ENCODE assay signal across 7 mouse cellular contexts in genomic region chr2:5943071-5943470, GRCm38 (mm10). TPM values are rescaled to one million over a fixed set of nuclear protein-coding genes. Genes with fewer than 3 reads are reported as not detected.
DNase-seq lines count a peak whose midpoint lies in the region; ATAC-seq and TF ChIP-seq lines count a peak whose summit lies in the region.

No protein-coding gene starts in this region.

- no peak for TF ChIP-seq CTCF in stomach, postnatal 0 days (IDR thresholded peaks at IDR 0.05; ENCODE audit: low read depth)

- no peaks in the 10 kb centered on the region for H3K9me3 ChIP-seq in lung, embryonic 15.5 days
- H3K9me3 ChIP-seq in forebrain, embryonic 16.5 days (ENCODE audit: control insufficient read depth, low read length), result no peaks in the 10 kb centered on the region
- H3K9me3 ChIP-seq in liver, embryonic 12.5 days (replicated peaks), result no peaks in the 10 kb centered on the region
- no peaks in the 10 kb centered on the region for H3K9me3 ChIP-seq in stomach, postnatal 0 days (ENCODE audit: control insufficient read depth, low read length)

- no peaks in the 10 kb centered on the region for H3K4me1 ChIP-seq in lung, embryonic 15.5 days
- peaks cover 4% of the 10 kb centered on the region; the same call in 1 of the 2 replicates for H3K4me1 ChIP-seq in forebrain, embryonic 16.5 days (replicated peaks; ENCODE audit: control insufficient read depth, insufficient read depth, low read length)
- H3K4me1 ChIP-seq in liver, embryonic 12.5 days, result peaks cover 72% of the 10 kb centered on the region
- no peaks in the 10 kb centered on the region for H3K4me1 ChIP-seq in stomach, postnatal 0 days (replicated peaks; ENCODE audit: control insufficient read depth, insufficient read depth)

- TF ChIP-seq EP300 in stomach, postnatal 0 days (optimal IDR thresholded peaks at IDR 0.05), result no peak

- DNase-seq in lung, postnatal 25 days (ENCODE audit: low spot score), result no peak
- no peak for DNase-seq in stomach, postnatal 0 days (ENCODE audit: low spot score)
- DNase-seq in right cerebral cortex, adult 2 months (ENCODE audit: low spot score in 2 of 2), result no peak

- no peaks in the 10 kb centered on the region for H3K27me3 ChIP-seq in lung, embryonic 15.5 days
- no peaks in the 10 kb centered on the region for H3K27me3 ChIP-seq in forebrain, embryonic 16.5 days (replicated peaks; ENCODE audit: control insufficient read depth, insufficient read depth, low read length)
- H3K27me3 ChIP-seq in liver, embryonic 12.5 days (replicated peaks), result no peaks in the 10 kb centered on the region
- H3K27me3 ChIP-seq in stomach, postnatal 0 days (ENCODE audit: control insufficient read depth, insufficient read depth, low read length), result no peaks in the 10 kb centered on the region

- 36% methylated on average over 4 of the region's 4 CpGs for WGBS in lung, embryonic 15.5 days
- 37% methylated on average over 4 of the region's 4 CpGs for WGBS in forebrain, embryonic 16.5 days
- WGBS in liver, embryonic 12.5 days (ENCODE audit: insufficient replicate concordance), result 35% methylated on average over 4 of the region's 4 CpGs
- WGBS in stomach, postnatal 0 days, result 38% methylated on average over 4 of the region's 4 CpGs

- no peaks in the 10 kb centered on the region for H3K36me3 ChIP-seq in lung, embryonic 15.5 days
- H3K36me3 ChIP-seq in forebrain, embryonic 16.5 days (ENCODE audit: control insufficient read depth, insufficient read depth), result no peaks in the 10 kb centered on the region
- no peaks in the 10 kb centered on the region for H3K36me3 ChIP-seq in liver, embryonic 12.5 days
- H3K36me3 ChIP-seq in stomach, postnatal 0 days (ENCODE audit: control insufficient read depth, insufficient read depth, low read length), result no peaks in the 10 kb centered on the region

- H3K9ac ChIP-seq in lung, embryonic 15.5 days, result peak overlapping the region; percentile 56; the same call in 1 of the 2 replicates
- peak overlapping the region; percentile 62 for H3K9ac ChIP-seq in forebrain, embryonic 16.5 days (replicated peaks; ENCODE audit: low read depth, low read length)
- H3K9ac ChIP-seq in liver, embryonic 12.5 days, result peak overlapping the region; percentile 73
- peak overlapping the region; percentile 74; the same call in 1 of the 2 replicates for H3K9ac ChIP-seq in stomach, postnatal 0 days (ENCODE audit: low read length)

- H3K4me3 ChIP-seq in lung, embryonic 15.5 days, result peak overlapping the region; percentile 53
- peak overlapping the region; percentile 50 for H3K4me3 ChIP-seq in forebrain, embryonic 16.5 days (replicated peaks; ENCODE audit: low read length)
- H3K4me3 ChIP-seq in liver, embryonic 12.5 days, result peak overlapping the region; percentile 69
- peak overlapping the region; percentile 58 for H3K4me3 ChIP-seq in stomach, postnatal 0 days (ENCODE audit: low read depth, low read length)

- no peak for ATAC-seq in lung, embryonic 15.5 days (ENCODE audit: borderline replicate concordance, extremely low read depth, low FRiP score, low TSS enrichment)
- ATAC-seq in forebrain, embryonic 16.5 days, result peak; percentile 13; the same call in 1 of the 2 replicates
- no peak for ATAC-seq in liver, embryonic 12.5 days
- no peak for ATAC-seq in stomach, postnatal 0 days (ENCODE audit: low FRiP score, low TSS enrichment)
- ATAC-seq in megakaryocyte progenitor cell, adult 5-6 weeks (replicated peaks; ENCODE audit: poor library complexity), result no peak

- peak overlapping the region; percentile 93 for H3K4me2 ChIP-seq in lung, embryonic 15.5 days
- peak overlapping the region; percentile 62 for H3K4me2 ChIP-seq in forebrain, embryonic 16.5 days (ENCODE audit: low read length)
- peak overlapping the region; percentile 94 for H3K4me2 ChIP-seq in liver, embryonic 12.5 days
- peak overlapping the region; percentile 88 for H3K4me2 ChIP-seq in stomach, postnatal 0 days (replicated peaks; ENCODE audit: low read depth)

- H3K27ac ChIP-seq in lung, embryonic 15.5 days, result no peak overlapping the region
- no peak overlapping the region for H3K27ac ChIP-seq in forebrain, embryonic 16.5 days (ENCODE audit: low read length)
- H3K27ac ChIP-seq in liver, embryonic 12.5 days, result peak overlapping the region; percentile 41; the same call in 1 of the 2 replicates
- H3K27ac ChIP-seq in stomach, postnatal 0 days (replicated peaks), result no peak overlapping the region

RNA-seq across cellular contexts. Expression of gene Dhtkd1, which starts 0.5 kb away (rescaled TPM):
- polyA plus RNA-seq in lung, embryonic 15.5 days (2015; fragmentation: Nextera tagmentation; extraction: Ambion mirVana), result 3.0 and 3.2 TPM in 2 replicates
- polyA plus RNA-seq in forebrain, embryonic 16.5 days (2015; fragmentation: Nextera tagmentation; extraction: Ambion mirVana), result 4.8 and 7.6 TPM in 2 replicates
- 2.3 and 3.1 TPM in 2 replicates for polyA plus RNA-seq in liver, embryonic 12.5 days (2016; fragmentation: Nextera tagmentation; extraction: Ambion mirVana)
- 0.65 TPM in 2 replicates for polyA plus RNA-seq in stomach, postnatal 0 days (2015; fragmentation: Nextera tagmentation; extraction: Ambion mirVana)
- 0.32 and 0.90 TPM in 2 replicates for total RNA-seq in megakaryocyte progenitor cell, adult 5-6 weeks (2015)
- total RNA-seq in megakaryocyte progenitor cell, adult 5-6 weeks (2017), result 0.64 and 0.67 TPM in 2 replicates

RNA-seq across cellular contexts. Expression of gene Upf2, which starts 8.2 kb away (rescaled TPM):
- polyA plus RNA-seq in lung, embryonic 15.5 days (2015; fragmentation: Nextera tagmentation; extraction: Ambion mirVana), result 7.6 and 9.0 TPM in 2 replicates
- polyA plus RNA-seq in forebrain, embryonic 16.5 days (2015; fragmentation: Nextera tagmentation; extraction: Ambion mirVana), result 8.9 and 9.4 TPM in 2 replicates
- polyA plus RNA-seq in liver, embryonic 12.5 days (2016; fragmentation: Nextera tagmentation; extraction: Ambion mirVana), result 6.8 and 7.4 TPM in 2 replicates
- polyA plus RNA-seq in stomach, postnatal 0 days (2015; fragmentation: Nextera tagmentation; extraction: Ambion mirVana), result 4.9 and 5.3 TPM in 2 replicates
- total RNA-seq in megakaryocyte progenitor cell, adult 5-6 weeks (2015), result 37.2 and 40.1 TPM in 2 replicates
- 30.5 and 36.2 TPM in 2 replicates for total RNA-seq in megakaryocyte progenitor cell, adult 5-6 weeks (2017)

RNA-seq across cellular contexts. Expression of gene Sec61a2, which starts 47.8 kb away (rescaled TPM):
- polyA plus RNA-seq in lung, embryonic 15.5 days (2015; fragmentation: Nextera tagmentation; extraction: Ambion mirVana), result 60.6 and 62.7 TPM in 2 replicates
- polyA plus RNA-seq in forebrain, embryonic 16.5 days (2015; fragmentation: Nextera tagmentation; extraction: Ambion mirVana), result 94.8 and 112 TPM in 2 replicates
- polyA plus RNA-seq in liver, embryonic 12.5 days (2016; fragmentation: Nextera tagmentation; extraction: Ambion mirVana), result 22.8 and 24.2 TPM in 2 replicates
- polyA plus RNA-seq in stomach, postnatal 0 days (2015; fragmentation: Nextera tagmentation; extraction: Ambion mirVana), result 19.6 and 21.8 TPM in 2 replicates
- total RNA-seq in megakaryocyte progenitor cell, adult 5-6 weeks (2015), result 30.0 and 42.4 TPM in 2 replicates
- total RNA-seq in megakaryocyte progenitor cell, adult 5-6 weeks (2017), result 12.6 and 21.5 TPM in 2 replicates
